Mouse (Mus musculus) inflammation-experienced regulatory T-cells, adult 16 weeks (primary cell): ENCODE results near the gene Pom121. TPM values are rescaled to one million over a fixed set of nuclear protein-coding genes. Genes with fewer than 3 reads are reported as not detected.

ENCODE experiments used
- polyA plus RNA-seq: library from polyadenylated mRNA; unstranded; fragments of 100-300 nt; shearing (Covaris generic); gene quantifications from one replicate; pipeline ENCODE4 v1.2.1, GENCODE M21; 2017

Pom121 gene
- polyA plus RNA-seq = 3.6 TPM

DNA sequence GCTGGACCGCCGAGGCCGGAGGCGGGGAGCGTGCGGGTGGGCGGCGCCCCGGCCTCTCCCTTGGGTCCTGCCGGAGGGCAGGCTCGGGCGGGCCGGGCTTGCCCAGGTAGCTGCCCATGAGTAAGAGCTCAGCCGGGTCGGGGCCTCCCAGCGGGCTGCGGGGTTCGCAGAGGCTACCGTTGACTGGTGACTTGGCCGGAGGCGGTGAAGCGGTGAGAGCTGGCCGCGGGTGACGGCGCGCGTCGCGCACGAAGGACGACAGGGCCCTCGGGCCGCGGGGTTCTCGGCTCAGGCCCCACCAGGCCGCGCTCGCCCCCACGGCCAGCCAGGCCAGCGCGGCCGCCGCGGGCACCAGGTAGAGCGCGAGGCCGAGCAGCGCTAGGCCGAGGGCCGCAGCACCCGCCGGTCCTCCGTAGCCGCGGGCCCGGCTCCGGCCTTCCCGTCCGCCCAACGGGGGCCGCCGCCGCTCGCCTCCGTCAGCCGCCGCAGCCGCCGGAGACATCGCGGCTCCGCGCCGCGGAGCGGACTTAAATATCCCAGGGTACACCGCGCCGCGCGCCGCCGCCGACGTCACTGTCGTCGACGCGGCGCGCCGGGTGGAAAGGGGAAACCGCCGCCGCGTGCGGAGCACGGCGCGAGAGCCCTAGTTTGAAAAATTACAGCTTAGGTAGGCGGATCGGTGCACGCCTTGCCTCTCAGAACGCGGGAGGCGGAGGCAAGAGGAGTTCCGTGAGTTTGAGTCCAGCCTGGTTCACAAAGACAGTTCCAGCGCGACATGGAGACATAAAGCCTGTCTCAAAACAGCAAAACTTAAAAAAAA lies at the start of gene Pom121:
TSS of gene Pom121 (minus strand) at position 543 of the 820 bp plus-strand sequence.

DNA sequence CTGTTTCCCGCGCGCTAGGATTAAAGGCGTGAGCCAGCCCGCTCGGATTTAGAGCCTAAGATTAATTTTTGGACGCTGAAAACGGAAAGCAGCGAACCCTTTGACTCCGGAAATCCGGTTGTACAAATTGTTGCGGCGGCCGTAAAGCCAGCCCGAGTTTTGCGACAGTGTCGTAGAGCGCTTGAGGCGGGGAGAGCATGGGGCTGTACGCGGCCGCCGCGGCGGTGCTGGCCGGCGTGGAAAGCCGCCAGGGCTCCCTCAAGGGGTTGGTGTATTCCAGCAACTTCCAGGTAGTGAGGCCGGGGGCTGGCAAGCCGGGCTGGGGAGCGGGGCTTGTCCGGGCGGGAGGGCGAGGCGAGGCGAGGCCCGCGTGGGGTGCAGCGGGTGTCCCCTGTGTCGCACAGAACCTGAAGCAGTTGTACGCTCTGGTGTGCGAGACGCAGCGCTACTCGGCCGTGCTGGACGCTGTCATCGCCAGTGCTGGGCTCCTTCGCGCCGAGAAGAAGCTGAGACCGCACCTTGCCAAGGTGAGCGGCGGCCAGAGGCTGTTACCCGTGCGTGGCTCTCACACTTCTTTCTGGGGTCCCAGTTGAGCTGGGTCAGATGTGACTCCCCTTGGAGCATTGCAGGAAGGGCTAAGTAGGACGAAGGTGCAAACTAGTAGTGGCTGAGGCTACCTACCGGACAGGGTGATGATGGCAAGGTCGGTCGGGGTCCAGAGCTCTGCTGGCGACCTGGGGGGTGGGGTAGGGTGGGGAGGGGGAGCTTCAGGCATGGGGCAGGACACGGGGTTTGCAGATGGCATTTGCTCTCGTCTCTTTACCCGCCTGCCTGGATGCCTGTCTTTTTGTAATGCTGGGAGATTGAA lies 24.3 kb downstream of the Pom121 start, which contains the start of gene Nsun5:
TSS of gene Nsun5 (plus strand) at position 167 of the 868 bp plus-strand sequence.

DNA sequence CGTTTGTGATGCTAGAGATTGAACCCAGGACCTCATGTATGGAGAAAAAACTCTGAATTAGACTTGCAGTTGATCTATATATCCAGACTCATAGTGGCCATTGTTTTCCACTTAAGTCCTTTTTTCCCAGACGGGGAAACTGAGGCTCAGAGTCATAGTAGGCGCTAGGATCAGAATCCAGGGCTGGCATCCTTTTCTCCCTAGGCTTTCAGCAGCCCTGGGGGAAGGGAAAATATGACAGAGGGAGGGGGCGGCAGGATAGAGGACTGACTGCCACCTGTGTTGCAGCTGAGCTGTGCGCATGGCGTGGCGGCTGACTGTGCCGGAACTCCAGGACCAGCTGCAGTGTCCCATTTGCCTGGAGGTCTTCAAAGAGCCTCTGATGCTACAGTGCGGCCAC lies 41.4 kb downstream of the Pom121 start, which contains the start of gene Trim50:
TSS of gene Trim50 (plus strand) at position 301 of the 400 bp plus-strand sequence.

DNA sequence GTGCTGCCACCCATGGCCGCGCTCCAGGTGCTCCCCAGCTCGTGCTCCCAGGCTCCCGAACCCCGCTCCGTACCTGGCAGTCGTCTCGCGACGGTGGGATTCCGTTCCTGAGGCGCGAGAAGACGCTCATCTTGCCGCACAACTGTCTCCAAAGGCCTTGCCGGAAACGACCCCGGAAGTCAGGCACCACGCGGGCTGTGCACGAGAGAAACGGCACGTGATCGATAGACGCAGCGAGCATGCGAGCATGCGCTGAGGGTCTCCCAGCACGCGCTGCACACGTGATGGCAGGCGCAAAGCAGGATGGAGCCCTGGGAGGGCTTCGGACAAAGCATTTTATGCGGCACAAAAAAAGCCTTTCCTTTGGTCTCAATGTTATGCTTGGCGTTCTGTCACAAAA lies 44.5 kb downstream of the Pom121 start, which contains the start of gene Fkbp6:
TSS of gene Fkbp6 (minus strand) at position 183 of the 400 bp plus-strand sequence.

Other genes starting within 250 kb of the Pom121 start
- 22.6 TPM for gene Tbl2, start 244.9 kb downstream of the Pom121 start, polyA plus RNA-seq
- gene Bcl7b, start 226.3 kb downstream of the Pom121 start, polyA plus RNA-seq = 87.7 TPM
- 19.5 TPM for gene Baz1b, start 207.3 kb downstream of the Pom121 start, polyA plus RNA-seq
- gene Fzd9, start 143.3 kb downstream of the Pom121 start, polyA plus RNA-seq = not detected
- not detected for gene Fkbp6, start 44.5 kb downstream of the Pom121 start, polyA plus RNA-seq
- gene Trim50, start 41.3 kb downstream of the Pom121 start, polyA plus RNA-seq = not detected
- gene Nsun5, start 24.6 kb downstream of the Pom121 start, polyA plus RNA-seq = 58.8 TPM
- gene Hip1, start 150.6 kb upstream of the Pom121 start, polyA plus RNA-seq = 11.0 TPM
- gene Ccl26, start 169.0 kb upstream of the Pom121 start, polyA plus RNA-seq = not detected
- 0.72 TPM for gene Ccl24, start 178.5 kb upstream of the Pom121 start, polyA plus RNA-seq
- 43.4 TPM for gene Rhbdd2, start 238.1 kb upstream of the Pom121 start, polyA plus RNA-seq